Mouse (Mus musculus): ENCODE data around the gene Ssrp1.

The Ssrp1 gene

GRCm38 (mm10) chr2:85037047-85038026, at the start of gene Ssrp1, which contains the start of gene P2rx3:
TSS of gene Ssrp1 (plus strand) at chr2:85037234.
TSS of gene P2rx3 (minus strand) at chr2:85037462.
- CTCF ChIA-PET: no interaction called here

GRCm38 (mm10) chr2:84987930-84988329, 49.1 kb upstream of the Ssrp1 start, which contains the start of gene Prg3:
TSS of gene Prg3 (plus strand) at chr2:84988215.
- CTCF ChIA-PET: no interaction called here

- CTCF ChIA-PET: no interaction called here
Measured at GRCm38 (mm10) chr2:84996376-84996775, 40.7 kb upstream of the Ssrp1 start.

- CTCF ChIA-PET: no interaction called here
Measured at GRCm38 (mm10) chr2:84999486-85000181, 37.4 kb upstream of the Ssrp1 start.

- CTCF ChIA-PET: no interaction called here
Measured at GRCm38 (mm10) chr2:85001497-85001896, 35.5 kb upstream of the Ssrp1 start.

GRCm38 (mm10) chr2:85002575-85002974, 34.5 kb upstream of the Ssrp1 start:
- CTCF ChIA-PET: interaction anchor here (1.0 kb wide), 1 partner anchor 44 kb away, joined by 5 read pairs; no protein-coding TSS in a partner anchor

GRCm38 (mm10) chr2:85004341-85004740, 32.7 kb upstream of the Ssrp1 start:
- CTCF ChIA-PET: no interaction called here

- CTCF ChIA-PET: interaction anchor here (0.7 kb wide), 1 partner anchor 50 kb away, joined by 6 read pairs; no protein-coding TSS in a partner anchor
Measured at GRCm38 (mm10) chr2:85006600-85006999, 30.4 kb upstream of the Ssrp1 start.

- CTCF ChIA-PET: interaction anchor here (1.0 to 2.8 kb wide), 2 partner anchors 18 to 52 kb away, joined by 3 to 15 read pairs; no protein-coding TSS in a partner anchor
Measured at GRCm38 (mm10) chr2:85007729-85008128, 29.3 kb upstream of the Ssrp1 start.

GRCm38 (mm10) chr2:85009212-85009611, 27.8 kb upstream of the Ssrp1 start:
- CTCF ChIA-PET: interaction anchor here (2.8 kb wide), 1 partner anchor 53 kb away, joined by 15 read pairs; no protein-coding TSS in a partner anchor

GRCm38 (mm10) chr2:85011906-85012604, 25.0 kb upstream of the Ssrp1 start:
- CTCF ChIA-PET: interaction anchor here (0.6 kb wide), 2 partner anchors 21 to 63 kb away, joined by 5 read pairs; no protein-coding TSS in a partner anchor

GRCm38 (mm10) chr2:85012679-85013078, 24.4 kb upstream of the Ssrp1 start:
- CTCF ChIA-PET: interaction anchor here (0.6 kb wide), 2 partner anchors 20 to 63 kb away, joined by 5 read pairs; no protein-coding TSS in a partner anchor

- CTCF ChIA-PET: interaction anchor here (0.6 kb wide), 1 partner anchor 147 kb away, joined by 3 read pairs; no protein-coding TSS in a partner anchor
Measured at GRCm38 (mm10) chr2:85013826-85014587, 23.0 kb upstream of the Ssrp1 start.

- CTCF ChIA-PET: no interaction called here
Measured at GRCm38 (mm10) chr2:85014588-85014982, 22.4 kb upstream of the Ssrp1 start.

- CTCF ChIA-PET: no interaction called here
Measured at GRCm38 (mm10) chr2:85022043-85022442, 15.0 kb upstream of the Ssrp1 start.

- CTCF ChIA-PET: interaction anchor here (0.6 to 1.0 kb wide), 2 partner anchors 31 to 156 kb away, joined by 3 to 4 read pairs; no protein-coding TSS in a partner anchor
Measured at GRCm38 (mm10) chr2:85026178-85026577, 10.9 kb upstream of the Ssrp1 start.

GRCm38 (mm10) chr2:85027281-85027680, 9.8 kb upstream of the Ssrp1 start:
- CTCF ChIA-PET: no interaction called here

- CTCF ChIA-PET: no interaction called here
Measured at GRCm38 (mm10) chr2:85029897-85030296, 7.1 kb upstream of the Ssrp1 start.

GRCm38 (mm10) chr2:85030989-85031388, 6.0 kb upstream of the Ssrp1 start:
- CTCF ChIA-PET: no interaction called here

GRCm38 (mm10) chr2:85033121-85033520, 3.9 kb upstream of the Ssrp1 start:
- CTCF ChIA-PET: interaction anchor here (0.6 kb wide), 1 partner anchor 21 kb away, joined by 5 read pairs; no protein-coding TSS in a partner anchor
